Mouse (Mus musculus) WW6 (cell line): Measurements from ENCODE around the gene Gm9945.

Source experiments
- DNase-seq: peaks from one replicate; pipeline ENCODE4 v3.0.0-alpha.2; 2013; ENCODE audit warnings: low read depth, low spot score

Gene Gm9945

GRCm38 (mm10) chr11:53493243-53493955, 13.4 kb downstream of the Gm9945 start:
- DNase-seq: no peak

DNA sequence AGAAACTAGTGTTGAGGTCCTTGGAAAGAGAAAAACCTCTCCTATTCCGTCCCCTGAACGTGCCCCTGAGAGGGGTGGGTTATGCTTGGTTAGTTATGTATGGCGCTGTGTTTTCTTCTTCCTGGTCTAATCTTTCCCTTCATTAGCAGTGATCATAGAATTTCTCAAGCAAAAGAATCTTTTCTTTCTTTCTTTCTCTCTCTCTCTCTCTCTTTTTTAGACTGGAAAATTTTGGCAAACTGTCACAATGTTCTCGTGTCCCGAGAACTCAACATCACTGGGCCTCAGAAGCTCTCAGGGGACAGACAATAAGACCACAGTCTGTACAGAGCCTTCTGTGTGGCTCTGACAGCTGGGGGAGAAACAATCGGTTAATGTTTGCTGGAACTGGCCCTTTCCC, 15.5 kb downstream of the Gm9945 start:
- no peak for DNase-seq

DNA sequence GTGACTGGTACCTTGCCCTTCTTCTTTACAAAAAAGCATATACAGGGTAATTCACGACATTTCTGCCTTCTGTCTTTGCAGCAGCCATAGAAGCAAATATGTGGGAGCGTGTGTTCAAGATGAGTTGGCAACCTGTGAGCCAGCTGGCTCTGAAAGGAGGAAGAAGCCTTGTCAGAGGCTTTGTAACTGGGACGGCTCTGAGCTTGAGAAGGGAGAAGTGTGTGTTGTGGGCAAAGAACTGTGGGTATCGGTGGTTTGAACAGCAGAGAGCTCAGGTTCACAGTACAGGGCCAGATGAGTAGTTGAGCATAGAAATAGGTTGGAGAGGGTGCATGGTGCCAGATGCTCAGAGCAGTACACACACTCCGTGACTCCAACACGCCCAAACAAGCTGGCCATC, 17.0 kb downstream of the Gm9945 start:
- DNase-seq: no peak

DNA sequence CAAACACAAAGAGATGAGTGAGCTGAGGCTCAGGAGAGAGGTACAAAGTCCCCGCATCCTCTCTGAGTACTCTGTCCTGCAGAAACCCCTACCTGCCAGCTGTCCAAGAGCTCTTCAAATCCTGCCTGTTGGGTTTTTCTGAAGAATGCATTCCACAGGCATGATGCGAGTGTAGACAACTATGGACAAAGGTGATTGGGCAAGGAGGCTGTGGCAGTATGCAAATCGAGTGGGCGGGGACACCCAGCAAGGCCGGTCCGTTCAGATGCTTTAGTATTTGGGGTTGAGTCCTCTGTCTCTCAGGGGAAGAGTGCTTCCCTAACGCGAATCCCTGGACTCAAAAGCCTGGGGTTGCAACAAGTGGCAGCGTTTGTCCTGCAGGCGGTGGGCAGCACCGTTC, 20.6 kb downstream of the Gm9945 start:
- no peak for DNase-seq

GRCm38 (mm10) chr11:53502039-53502765, 22.2 kb downstream of the Gm9945 start:
- no peak for DNase-seq

DNA sequence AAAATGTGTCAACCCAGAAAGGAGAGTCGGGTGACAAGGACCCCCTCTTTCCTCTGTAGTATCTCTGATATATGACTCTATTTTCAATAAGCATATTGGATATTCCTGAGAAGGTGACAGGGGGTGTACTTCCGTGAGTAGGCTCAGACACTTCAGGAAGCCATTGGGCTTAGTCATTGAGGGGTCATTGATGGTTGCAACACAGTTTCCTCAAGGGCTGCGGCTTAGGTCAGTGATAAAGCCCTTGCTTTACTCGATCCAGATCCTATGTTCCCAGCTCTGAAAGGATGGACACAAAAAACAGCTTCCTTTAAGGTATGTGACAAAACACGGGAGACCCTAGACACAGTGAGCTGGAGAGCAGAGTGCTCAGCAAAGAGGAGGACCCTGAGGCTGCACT, 23.8 kb downstream of the Gm9945 start:
- no peak for DNase-seq

DNA sequence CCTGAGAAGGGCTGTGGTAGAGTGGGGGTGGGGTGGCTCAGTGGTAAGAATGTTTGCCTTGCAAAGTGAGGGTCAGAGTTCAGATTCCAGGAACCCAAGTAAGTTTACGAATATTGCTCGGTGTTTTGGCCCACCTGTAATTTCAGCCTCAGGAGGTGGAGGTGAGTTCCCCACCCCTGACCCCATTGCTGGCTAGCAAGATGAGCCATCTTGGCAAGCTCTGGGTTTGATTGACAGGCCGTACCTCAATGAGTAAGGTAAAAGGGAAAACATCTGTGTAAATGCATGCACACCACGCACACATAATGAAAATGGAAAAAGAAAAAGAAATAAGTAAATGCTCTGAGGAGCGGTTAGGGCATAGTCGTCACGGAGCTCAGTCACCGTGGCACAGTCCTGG, 24.4 kb downstream of the Gm9945 start:
- no peak for DNase-seq

DNA sequence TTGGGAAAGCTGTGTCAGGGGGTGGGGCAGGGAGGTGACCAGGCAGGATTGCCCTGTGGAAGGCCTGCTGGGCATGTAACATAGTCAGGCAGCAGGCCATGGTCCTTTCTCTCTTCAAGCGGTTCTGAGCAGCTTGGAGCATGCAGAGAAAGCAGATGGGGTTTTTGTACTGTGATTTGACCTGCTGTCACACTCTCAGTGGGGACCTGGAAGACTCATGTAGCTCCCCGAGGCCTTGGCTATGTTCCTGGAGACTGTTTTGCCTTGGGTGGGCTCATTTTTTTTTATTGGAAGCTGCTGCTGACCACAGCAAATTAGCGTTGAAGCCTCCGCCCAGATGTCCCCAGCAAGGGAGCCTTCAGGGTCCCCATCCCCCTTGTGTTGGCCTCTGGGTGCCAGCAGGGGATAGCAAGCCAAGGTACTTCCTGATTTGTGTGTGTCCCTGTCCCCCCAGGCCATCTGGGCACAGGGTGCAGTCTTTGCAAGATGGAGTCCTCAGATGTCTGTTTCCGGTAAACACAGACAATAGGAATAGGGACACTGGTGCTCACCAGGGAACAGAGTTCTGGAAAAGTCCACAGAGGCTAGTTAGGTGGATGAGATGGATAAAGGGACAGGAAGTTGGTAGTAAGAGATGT, 25.2 kb downstream of the Gm9945 start:
- DNase-seq: no peak

- no peak for DNase-seq
These were observed 27.3 kb downstream of the Gm9945 start for GRCm38 (mm10) chr11:53507098-53507805.

- no peak for DNase-seq
These were observed 28.2 kb downstream of the Gm9945 start for GRCm38 (mm10) chr11:53508152-53508551.

- DNase-seq: no peak
These were observed 28.6 kb downstream of the Gm9945 start for GRCm38 (mm10) chr11:53508591-53508990.

DNA sequence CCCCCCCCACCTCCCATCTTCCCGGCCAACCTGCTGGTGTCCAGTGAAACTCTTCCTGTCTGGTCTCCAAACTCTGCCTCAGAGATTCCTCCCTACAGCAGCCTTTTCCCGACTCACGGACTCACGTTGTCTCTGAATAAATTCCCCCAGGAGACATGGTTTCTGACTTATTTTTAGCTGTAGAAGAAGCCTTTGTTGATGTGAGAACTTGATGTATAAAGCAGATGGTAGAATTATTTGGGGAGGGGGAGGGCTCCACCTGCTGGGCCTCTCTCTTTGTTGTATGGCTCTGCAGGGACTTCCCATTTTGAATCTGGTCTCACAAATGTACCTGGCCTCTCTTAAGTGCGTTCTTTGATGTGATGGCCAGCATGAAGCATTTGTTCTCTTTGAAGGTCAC, 30.4 kb downstream of the Gm9945 start:
- DNase-seq: no peak

- DNase-seq: no peak
These were observed 37.0 kb downstream of the Gm9945 start for GRCm38 (mm10) chr11:53516775-53517627.

DNA sequence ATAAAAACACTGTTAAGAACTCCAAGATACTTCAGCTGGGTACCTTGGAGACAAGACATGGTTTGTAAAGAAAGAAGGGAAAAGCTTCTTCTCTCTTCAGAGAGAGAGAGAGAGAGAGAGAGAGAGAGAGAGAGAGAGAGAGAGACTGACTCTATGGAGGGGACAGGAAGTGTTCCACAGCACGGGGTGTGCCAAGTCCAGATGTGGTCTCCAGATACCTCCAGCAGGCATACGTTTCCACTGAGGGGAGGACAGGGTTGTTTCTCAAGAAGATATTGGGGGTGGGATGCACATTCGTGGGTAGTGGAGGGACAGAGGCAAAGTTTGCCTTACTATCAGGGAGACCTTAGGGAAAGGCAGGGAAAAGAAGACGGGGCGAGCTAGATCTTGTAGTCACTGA, 38.8 kb downstream of the Gm9945 start:
- no peak for DNase-seq

- no peak for DNase-seq
These were observed 39.5 kb downstream of the Gm9945 start, which contains the start of gene Sept8 for GRCm38 (mm10) chr11:53519207-53520121. Gene Sept8 (plus strand): TSS chr11:53519257.

GRCm38 (mm10) chr11:53520122-53520978, 40.4 kb downstream of the Gm9945 start:
- no peak for DNase-seq

- DNase-seq: no peak
These were observed 41.3 kb downstream of the Gm9945 start for GRCm38 (mm10) chr11:53521120-53521820.

DNA sequence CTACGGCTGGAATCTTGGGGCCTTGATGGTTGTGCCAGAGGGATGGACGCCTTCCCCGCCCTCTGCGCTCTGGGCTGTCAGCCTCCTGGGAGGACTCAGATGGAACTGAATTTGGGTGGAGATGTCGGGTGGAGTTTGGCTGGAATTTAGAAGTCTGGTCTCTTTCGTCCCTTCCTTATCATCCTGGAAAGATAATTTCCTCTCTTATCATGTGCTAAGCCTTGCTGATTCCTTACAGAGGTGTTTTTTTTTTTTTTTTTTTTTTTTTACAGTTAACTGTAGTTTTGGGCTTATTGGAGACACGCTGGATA, 41.8 kb downstream of the Gm9945 start:
- DNase-seq: no peak

- DNase-seq: no peak
These were observed 42.4 kb downstream of the Gm9945 start for GRCm38 (mm10) chr11:53522362-53522761.
